Mouse (Mus musculus): ENCODE measurements around the gene Zswim3. TPM values are rescaled to one million over a fixed set of nuclear protein-coding genes. Genes with fewer than 3 reads are reported as not detected.

Zswim3 gene
- 13.0 and 15.0 TPM in 2 replicates for polyA plus RNA-seq (2014; fragmentation: Nextera tagmentation; extraction: Ambion mirVana)

GRCm38 (mm10) chr2:164804533-164805331, at the start of gene Zswim3, which contains the start of gene Acot8:
Gene Zswim3, plus strand, starts transcription at chr2:164805098.
Gene Acot8, minus strand, starts transcription at chr2:164804882.
- Histone ChIP-seq H3K9me3 (replicated peaks; ENCODE audit: control insufficient read depth, low read length) (no peaks in the 10 kb centered on the region), H3K9ac (ENCODE audit: low read length) (peak within 1 kb of the TSS; percentile 78), H3K4me1 (ENCODE audit: control insufficient read depth, insufficient read depth, low read length) (peaks cover 8% of the 10 kb centered on the region; the same call in 1 of the 2 replicates), H3K27ac (ENCODE audit: low read depth, low read length) (peak within 1 kb of the TSS; percentile 74), H3K36me3 (ENCODE audit: control insufficient read depth, insufficient read depth, low read length) (peaks cover 16% of the 10 kb centered on the region; the same call in 1 of the 2 replicates), H3K4me3 (ENCODE audit: low read depth, low read length) (peak within 1 kb of the TSS; percentile 77), H3K27me3 (replicated peaks; ENCODE audit: control insufficient read depth, insufficient read depth, low read length) (no peaks in the 10 kb centered on the region), H3K4me2 (ENCODE audit: low read length) (peak within 1 kb of the TSS; percentile 85)
- DNase-seq (ENCODE audit: low spot score) (peak; percentile 99), ATAC-seq (peak; percentile 98)
- under 1% methylated on average over 47 of the region's 47 CpGs for WGBS

DNA sequence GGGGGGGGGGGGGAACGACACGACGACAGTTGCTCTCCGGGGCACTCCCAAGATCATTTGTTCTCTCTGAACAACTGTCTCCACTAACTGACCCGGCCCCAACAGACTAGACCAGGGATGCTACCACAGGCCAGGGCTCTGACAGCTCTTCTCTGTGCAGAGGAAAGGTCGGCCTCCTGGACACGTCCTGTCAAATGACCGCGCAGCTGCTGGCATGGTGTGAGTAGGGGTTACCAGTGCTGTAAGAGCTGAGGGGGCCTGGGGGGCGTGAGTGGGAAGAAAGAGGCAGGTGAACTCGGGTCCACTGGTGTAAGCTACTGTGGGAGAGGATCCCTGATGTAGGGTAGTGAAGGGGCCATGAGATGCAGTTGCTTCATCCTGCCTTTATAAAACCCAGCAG, 47.1 kb upstream of the Zswim3 start:
- peaks cover 100% of the 10 kb centered on the region for H3K36me3 ChIP-seq (ENCODE audit: control insufficient read depth, insufficient read depth, low read length)
- no peaks in the 10 kb centered on the region for H3K27me3 ChIP-seq (replicated peaks; ENCODE audit: control insufficient read depth, insufficient read depth, low read length)
- H3K9me3 ChIP-seq (replicated peaks; ENCODE audit: control insufficient read depth, low read length), result no peaks in the 10 kb centered on the region
- no peaks in the 10 kb centered on the region for H3K4me1 ChIP-seq (ENCODE audit: control insufficient read depth, insufficient read depth, low read length)
- H3K4me2 ChIP-seq (ENCODE audit: low read length), result no peak overlapping the region
- no peak overlapping the region for H3K4me3 ChIP-seq (ENCODE audit: low read depth, low read length)
- no peak overlapping the region for H3K9ac ChIP-seq (ENCODE audit: low read length)
- WGBS, result 90% methylated on average over 10 of the region's 11 CpGs
- no peak overlapping the region for H3K27ac ChIP-seq (ENCODE audit: low read depth, low read length)
- DNase-seq (ENCODE audit: low spot score) (no peak), ATAC-seq (no peak)

GRCm38 (mm10) chr2:164758692-164759091, 46.2 kb upstream of the Zswim3 start:
- peaks cover 100% of the 10 kb centered on the region for H3K36me3 ChIP-seq (ENCODE audit: control insufficient read depth, insufficient read depth, low read length)
- H3K27ac ChIP-seq (ENCODE audit: low read depth, low read length), result no peak overlapping the region
- no peaks in the 10 kb centered on the region for H3K9me3 ChIP-seq (replicated peaks; ENCODE audit: control insufficient read depth, low read length)
- H3K9ac ChIP-seq (ENCODE audit: low read length), result no peak overlapping the region
- no peaks in the 10 kb centered on the region for H3K4me1 ChIP-seq (ENCODE audit: control insufficient read depth, insufficient read depth, low read length)
- H3K4me3 ChIP-seq (ENCODE audit: low read depth, low read length), result no peak overlapping the region
- no peak overlapping the region for H3K4me2 ChIP-seq (ENCODE audit: low read length)
- ATAC-seq (no peak), DNase-seq (ENCODE audit: low spot score) (no peak)
- WGBS, result 71% methylated on average over 1 of the region's 1 CpGs
- H3K27me3 ChIP-seq (replicated peaks; ENCODE audit: control insufficient read depth, insufficient read depth, low read length), result no peaks in the 10 kb centered on the region

DNA sequence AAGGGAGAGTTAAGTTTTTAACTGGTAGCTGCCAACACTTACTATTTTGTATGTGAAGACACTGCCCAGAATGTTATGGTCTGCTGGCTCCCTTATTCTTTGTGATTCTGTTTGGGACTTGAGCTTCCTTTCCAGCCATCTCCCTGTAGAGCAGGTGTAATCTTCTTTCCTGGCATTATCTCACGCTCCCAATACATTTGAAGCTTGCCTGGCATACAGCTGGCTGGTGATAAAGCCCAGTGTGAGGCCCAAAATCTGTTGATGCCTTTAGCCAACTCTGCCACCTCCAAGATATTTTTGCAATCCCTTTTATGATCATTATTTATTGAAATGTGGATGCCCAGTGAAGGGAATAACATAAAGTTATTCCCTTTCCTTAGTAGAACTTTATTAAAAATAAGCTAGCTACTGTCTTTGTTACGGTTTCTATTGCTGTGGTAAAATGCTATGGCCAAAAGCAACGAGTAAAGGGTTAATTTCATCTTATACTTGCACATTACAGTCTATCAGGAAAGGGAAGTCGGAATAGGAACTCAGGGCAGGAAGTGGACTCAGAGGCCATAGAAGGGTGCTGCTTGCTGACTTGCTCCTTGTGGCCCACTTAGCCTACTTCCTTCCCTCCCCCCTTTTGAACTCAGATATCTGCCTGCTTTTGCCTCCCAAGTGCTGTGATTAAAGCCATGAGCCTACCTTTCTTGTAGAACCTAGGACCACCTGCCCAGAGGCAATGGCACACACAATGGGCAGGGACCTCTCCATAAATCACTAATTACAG, 44.7 kb upstream of the Zswim3 start:
- DNase-seq (ENCODE audit: low spot score), result no peak
- no peaks in the 10 kb centered on the region for H3K4me1 ChIP-seq (ENCODE audit: control insufficient read depth, insufficient read depth, low read length)
- no peak overlapping the region for H3K27ac ChIP-seq (ENCODE audit: low read depth, low read length)
- H3K4me3 ChIP-seq (ENCODE audit: low read depth, low read length), result no peak overlapping the region
- WGBS, result 90% methylated on average over 4 of the region's 4 CpGs
- H3K9me3 ChIP-seq (replicated peaks; ENCODE audit: control insufficient read depth, low read length), result no peaks in the 10 kb centered on the region
- no peak overlapping the region for H3K9ac ChIP-seq (ENCODE audit: low read length)
- peaks cover 94% of the 10 kb centered on the region for H3K36me3 ChIP-seq (ENCODE audit: control insufficient read depth, insufficient read depth, low read length)
- H3K4me2 ChIP-seq (ENCODE audit: low read length), result no peak overlapping the region
- ATAC-seq, result no peak
- H3K27me3 ChIP-seq (replicated peaks; ENCODE audit: control insufficient read depth, insufficient read depth, low read length), result no peaks in the 10 kb centered on the region

- ATAC-seq (no peak), DNase-seq (ENCODE audit: low spot score) (no peak)
- Histone ChIP-seq H3K4me3 (ENCODE audit: low read depth, low read length) (no peak overlapping the region), H3K9me3 (replicated peaks; ENCODE audit: control insufficient read depth, low read length) (no peaks in the 10 kb centered on the region), H3K27me3 (replicated peaks; ENCODE audit: control insufficient read depth, insufficient read depth, low read length) (no peaks in the 10 kb centered on the region), H3K4me1 (ENCODE audit: control insufficient read depth, insufficient read depth, low read length) (no peaks in the 10 kb centered on the region), H3K27ac (ENCODE audit: low read depth, low read length) (no peak overlapping the region), H3K36me3 (ENCODE audit: control insufficient read depth, insufficient read depth, low read length) (peaks cover 94% of the 10 kb centered on the region), H3K4me2 (ENCODE audit: low read length) (no peak overlapping the region), H3K9ac (ENCODE audit: low read length) (no peak overlapping the region)
- WGBS, result 92% methylated on average over 2 of the region's 2 CpGs
Measured at GRCm38 (mm10) chr2:164761502-164761901, 43.4 kb upstream of the Zswim3 start.

DNA sequence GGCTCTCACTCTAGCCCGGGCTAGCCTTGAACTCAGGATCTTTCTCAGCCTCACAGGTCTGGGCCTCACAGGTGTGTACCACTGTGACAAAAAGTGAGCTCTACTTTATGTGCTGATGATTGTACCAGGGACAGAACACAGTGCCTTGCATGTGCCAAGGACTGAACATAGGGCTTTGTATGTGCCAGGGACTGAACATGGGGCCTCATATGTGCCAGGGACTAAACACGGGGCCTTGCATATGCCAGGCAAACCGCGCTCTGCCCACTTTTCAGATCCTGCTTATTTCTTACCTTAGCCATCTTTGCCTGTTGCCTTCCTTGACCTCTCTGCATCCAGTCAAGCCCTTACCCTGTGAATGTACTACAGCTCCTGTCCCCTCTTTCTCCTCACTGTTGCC, 42.9 kb upstream of the Zswim3 start:
- no peak overlapping the region for H3K9ac ChIP-seq (ENCODE audit: low read length)
- no peaks in the 10 kb centered on the region for H3K27me3 ChIP-seq (replicated peaks; ENCODE audit: control insufficient read depth, insufficient read depth, low read length)
- ATAC-seq, result no peak
- no peak for DNase-seq (ENCODE audit: low spot score)
- WGBS, result 96% methylated on average over 4 of the region's 4 CpGs
- H3K4me2 ChIP-seq (ENCODE audit: low read length), result no peak overlapping the region
- no peak overlapping the region for H3K4me3 ChIP-seq (ENCODE audit: low read depth, low read length)
- H3K27ac ChIP-seq (ENCODE audit: low read depth, low read length), result no peak overlapping the region
- peaks cover 94% of the 10 kb centered on the region for H3K36me3 ChIP-seq (ENCODE audit: control insufficient read depth, insufficient read depth, low read length)
- no peaks in the 10 kb centered on the region for H3K4me1 ChIP-seq (ENCODE audit: control insufficient read depth, insufficient read depth, low read length)
- H3K9me3 ChIP-seq (replicated peaks; ENCODE audit: control insufficient read depth, low read length), result no peaks in the 10 kb centered on the region

GRCm38 (mm10) chr2:164762593-164762992, 42.3 kb upstream of the Zswim3 start:
- peaks cover 94% of the 10 kb centered on the region for H3K36me3 ChIP-seq (ENCODE audit: control insufficient read depth, insufficient read depth, low read length)
- ATAC-seq, result no peak
- no peak overlapping the region for H3K4me3 ChIP-seq (ENCODE audit: low read depth, low read length)
- 89% methylated on average over 7 of the region's 7 CpGs for WGBS
- H3K9me3 ChIP-seq (replicated peaks; ENCODE audit: control insufficient read depth, low read length), result no peaks in the 10 kb centered on the region
- no peak overlapping the region for H3K4me2 ChIP-seq (ENCODE audit: low read length)
- H3K27ac ChIP-seq (ENCODE audit: low read depth, low read length), result no peak overlapping the region
- no peaks in the 10 kb centered on the region for H3K27me3 ChIP-seq (replicated peaks; ENCODE audit: control insufficient read depth, insufficient read depth, low read length)
- DNase-seq (ENCODE audit: low spot score), result no peak
- no peak overlapping the region for H3K9ac ChIP-seq (ENCODE audit: low read length)
- H3K4me1 ChIP-seq (ENCODE audit: control insufficient read depth, insufficient read depth, low read length), result no peaks in the 10 kb centered on the region

GRCm38 (mm10) chr2:164765841-164766240, 39.1 kb upstream of the Zswim3 start:
- Histone ChIP-seq H3K27me3 (replicated peaks; ENCODE audit: control insufficient read depth, insufficient read depth, low read length) (no peaks in the 10 kb centered on the region), H3K4me3 (ENCODE audit: low read depth, low read length) (no peak overlapping the region), H3K4me1 (ENCODE audit: control insufficient read depth, insufficient read depth, low read length) (peaks cover 10% of the 10 kb centered on the region; the same call in 1 of the 2 replicates), H3K4me2 (ENCODE audit: low read length) (no peak overlapping the region), H3K36me3 (ENCODE audit: control insufficient read depth, insufficient read depth, low read length) (peaks cover 69% of the 10 kb centered on the region), H3K27ac (ENCODE audit: low read depth, low read length) (no peak overlapping the region), H3K9me3 (replicated peaks; ENCODE audit: control insufficient read depth, low read length) (no peaks in the 10 kb centered on the region), H3K9ac (ENCODE audit: low read length) (no peak overlapping the region)
- WGBS, result 79% methylated on average over 3 of the region's 3 CpGs
- ATAC-seq (no peak), DNase-seq (ENCODE audit: low spot score) (no peak)

All from forebrain, embryonic 14.5 days (tissue).